Mouse (Mus musculus): ENCODE results near the gene Abhd8. TPM values are rescaled to one million over a fixed set of nuclear protein-coding genes. Genes with fewer than 3 reads are reported as not detected.
A peak's percentile ranks its signal among the peaks of the same experiment; 100 is the strongest.

Gene Abhd8
- polyA plus RNA-seq, 1 experiment from 2014 or later = 145 TPM

DNA sequence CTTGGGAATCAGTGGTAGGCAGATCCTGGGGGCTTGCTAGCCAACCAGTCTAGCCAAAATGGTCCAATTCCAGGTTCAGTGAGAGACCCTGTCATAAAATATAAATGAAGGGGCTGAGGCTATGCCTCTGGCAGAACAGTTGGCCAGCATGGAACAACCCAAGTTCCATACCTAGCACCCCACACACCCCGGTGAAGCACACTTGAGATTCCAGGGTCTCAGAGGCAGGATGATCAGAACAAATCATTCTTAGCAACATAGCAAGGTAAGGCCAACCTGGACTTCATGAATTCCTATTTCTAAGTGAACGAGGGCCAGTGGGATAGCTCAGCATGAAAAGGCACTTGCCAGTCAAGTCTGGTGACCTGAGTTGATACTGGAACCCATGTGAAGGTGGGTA lies 3.7 kb upstream of the Abhd8 start:
- H3K9me3 ChIP-seq = no peaks in the 10 kb centered on the region
- H3K9ac ChIP-seq = no peak overlapping the region
- no peak overlapping the region for H3K4me3 ChIP-seq
- H3K36me3 ChIP-seq = peaks cover 23% of the 10 kb centered on the region
- H3K4me2 ChIP-seq = no peak overlapping the region
- no peak for ATAC-seq (ENCODE audit: low read depth)
- H3K27me3 ChIP-seq = no peaks in the 10 kb centered on the region
- H3K4me1 ChIP-seq (replicated peaks) = peaks cover 43% of the 10 kb centered on the region
- no peak overlapping the region for H3K27ac ChIP-seq (replicated peaks)
- whole genome bisulfite sequencing = 96% methylated on average over 2 of the region's 2 CpGs

DNA sequence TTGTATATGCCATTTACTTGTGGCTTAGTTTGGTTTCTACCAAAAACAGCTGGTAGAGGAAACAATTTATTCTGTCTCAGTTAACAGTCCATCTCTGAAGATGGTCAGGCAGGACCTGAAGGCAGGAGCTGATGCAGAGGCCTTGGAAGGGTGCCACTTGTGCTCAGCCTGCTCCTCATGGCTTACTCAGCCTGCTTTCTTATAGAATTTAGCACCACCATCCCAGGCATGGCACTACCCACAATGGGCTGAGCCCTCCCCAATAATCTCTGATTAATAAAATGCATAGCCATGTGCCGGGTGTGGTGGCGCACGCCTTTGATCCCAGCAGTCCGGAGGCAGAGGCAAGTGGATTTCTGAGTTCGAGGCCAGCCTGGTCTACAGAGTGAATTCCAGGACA lies 2.7 kb upstream of the Abhd8 start:
- peaks cover 52% of the 10 kb centered on the region for H3K4me1 ChIP-seq (replicated peaks)
- peak overlapping the region; percentile 91; the same call in 1 of the 2 replicates for H3K4me2 ChIP-seq
- 0 out of 2 replicates have a peak overlapping the region, but pooled peaks have one; percentile 89 for H3K4me3 ChIP-seq
- H3K9ac ChIP-seq = no peak overlapping the region
- WGBS = 94% methylated on average over 5 of the region's 5 CpGs
- H3K36me3 ChIP-seq = peaks cover 19% of the 10 kb centered on the region
- no peak overlapping the region for H3K27ac ChIP-seq (replicated peaks)
- ATAC-seq (ENCODE audit: low read depth) = no peak
- H3K9me3 ChIP-seq = no peaks in the 10 kb centered on the region
- H3K27me3 ChIP-seq = no peaks in the 10 kb centered on the region

DNA sequence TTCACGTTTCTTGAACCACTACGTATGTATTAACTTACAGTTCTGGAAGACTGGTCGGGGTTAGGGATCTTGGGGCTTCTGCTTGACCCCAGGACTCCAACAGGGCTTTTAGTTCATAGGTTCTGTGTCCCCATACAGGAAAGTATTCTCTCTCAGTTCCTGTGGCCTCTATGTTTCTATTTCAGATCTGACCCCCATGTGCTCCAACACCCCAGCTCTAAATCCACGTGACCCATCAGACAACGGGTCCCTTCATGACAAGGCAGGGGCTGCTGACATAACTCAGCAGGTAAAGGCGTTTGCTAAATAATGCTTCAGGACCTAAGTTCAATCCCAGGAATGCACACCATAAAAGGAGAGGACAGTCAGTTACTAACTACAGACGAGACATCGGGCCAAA lies 2.3 kb upstream of the Abhd8 start:
- H3K27ac ChIP-seq (replicated peaks) = no peak overlapping the region
- 83% methylated on average over 8 of the region's 8 CpGs for WGBS

DNA sequence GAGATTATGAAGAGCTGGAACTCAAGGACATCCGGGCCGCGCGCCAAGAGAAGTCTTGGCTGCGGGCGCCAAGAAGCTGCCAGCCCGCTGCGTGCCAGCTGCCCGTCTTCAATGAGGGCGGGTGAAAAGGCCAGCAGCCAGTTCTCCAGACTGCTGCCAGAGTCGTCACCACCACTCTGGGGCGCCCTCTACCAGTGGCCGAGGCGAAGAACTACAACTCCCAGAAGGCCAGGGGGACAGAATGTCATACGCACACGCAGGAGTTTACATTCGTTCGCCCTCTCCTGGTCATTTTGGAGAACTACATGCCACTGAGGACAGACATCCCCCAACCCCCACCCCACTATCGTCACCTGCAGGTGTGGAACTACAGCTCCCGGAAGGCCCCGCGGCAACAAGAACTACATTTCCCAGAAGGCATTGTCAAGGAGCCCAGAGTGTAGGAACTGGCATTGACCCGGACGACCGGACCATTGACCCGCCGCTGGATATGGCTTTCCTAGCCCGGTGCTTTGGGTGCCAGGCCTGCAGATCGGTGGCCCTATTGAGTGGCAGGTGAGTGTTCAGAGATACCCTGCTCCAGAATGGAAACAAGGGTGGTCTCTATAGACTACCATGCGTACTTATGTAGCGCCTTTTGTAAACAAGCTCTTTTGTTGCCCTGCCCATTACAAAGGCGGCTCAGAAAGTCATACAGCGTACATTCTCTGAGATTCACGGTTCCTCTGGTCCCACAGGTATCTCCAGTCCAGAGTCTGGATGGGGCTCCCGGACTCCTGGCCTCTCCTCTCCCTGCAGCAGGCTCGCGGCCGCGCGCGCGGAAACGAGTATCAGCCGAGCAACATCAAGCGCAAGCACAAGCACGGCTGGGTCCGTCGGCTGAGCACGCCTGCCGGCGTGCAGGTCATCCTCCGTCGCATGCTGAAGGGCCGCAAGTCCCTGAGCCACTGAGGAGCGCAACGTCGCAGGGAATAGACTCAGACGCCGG lies 1.4 kb upstream of the Abhd8 start, which contains the start of gene Mrpl34:
Gene Mrpl34 (plus strand): TSS at position 447 of the 988 bp plus-strand sequence.
- ATAC-seq (ENCODE audit: low read depth) = peak; percentile 70
- Histone ChIP-seq H3K4me2 (peak within 1 kb of the TSS; percentile 91), H3K36me3 (peaks cover 28% of the 10 kb centered on the region), H3K27me3 (no peaks in the 10 kb centered on the region), H3K9ac (peak within 1 kb of the TSS; percentile 93), H3K9me3 (no peaks in the 10 kb centered on the region), H3K27ac (replicated peaks) (peak within 1 kb of the TSS; percentile 87), H3K4me3 (peak within 1 kb of the TSS; percentile 89), H3K4me1 (replicated peaks) (peaks cover 50% of the 10 kb centered on the region)
- WGBS = under 1% methylated on average over 59 of the region's 59 CpGs

More for the DNA sequence above, 2.3 kb upstream of the Abhd8 start:
- Histone ChIP-seq H3K4me3 (peak overlapping the region; percentile 89), H3K4me2 (peak overlapping the region; percentile 91), H3K9me3 (no peaks in the 10 kb centered on the region), H3K9ac (peak overlapping the region; percentile 82), H3K36me3 (peaks cover 19% of the 10 kb centered on the region), H3K27me3 (no peaks in the 10 kb centered on the region), H3K4me1 (replicated peaks) (peaks cover 52% of the 10 kb centered on the region)
- no peak for ATAC-seq (ENCODE audit: low read depth)

DNA sequence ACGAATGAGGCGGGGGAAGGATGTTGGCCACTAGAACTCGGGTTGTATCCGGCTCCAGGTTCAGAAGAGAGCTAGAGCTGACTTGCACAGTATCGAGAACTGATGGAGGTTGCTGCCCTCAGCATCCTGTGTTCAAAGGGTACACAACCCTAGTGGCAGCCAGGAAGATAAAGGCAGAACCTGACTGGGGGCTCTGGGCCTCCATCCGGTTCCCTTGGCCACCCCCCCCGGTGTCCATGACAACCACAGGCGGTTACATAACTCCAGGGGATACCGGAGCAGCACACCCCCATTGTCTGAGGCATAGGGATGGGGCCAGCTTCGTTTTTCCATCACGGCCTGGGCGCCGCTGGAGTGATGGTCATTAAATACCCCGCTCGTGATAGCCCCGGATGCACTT lies 669 bp downstream of the Abhd8 start:
- Histone ChIP-seq H3K27ac (replicated peaks) (peak overlapping the region; percentile 87), H3K4me1 (replicated peaks) (peaks cover 62% of the 10 kb centered on the region), H3K4me3 (peak overlapping the region; percentile 89), H3K9ac (peak overlapping the region; percentile 93), H3K36me3 (peaks cover 49% of the 10 kb centered on the region), H3K27me3 (no peaks in the 10 kb centered on the region), H3K4me2 (peak overlapping the region; percentile 91), H3K9me3 (no peaks in the 10 kb centered on the region)
- WGBS = 5% methylated on average over 16 of the region's 16 CpGs
- ATAC-seq (ENCODE audit: low read depth) = peak; percentile 2

DNA sequence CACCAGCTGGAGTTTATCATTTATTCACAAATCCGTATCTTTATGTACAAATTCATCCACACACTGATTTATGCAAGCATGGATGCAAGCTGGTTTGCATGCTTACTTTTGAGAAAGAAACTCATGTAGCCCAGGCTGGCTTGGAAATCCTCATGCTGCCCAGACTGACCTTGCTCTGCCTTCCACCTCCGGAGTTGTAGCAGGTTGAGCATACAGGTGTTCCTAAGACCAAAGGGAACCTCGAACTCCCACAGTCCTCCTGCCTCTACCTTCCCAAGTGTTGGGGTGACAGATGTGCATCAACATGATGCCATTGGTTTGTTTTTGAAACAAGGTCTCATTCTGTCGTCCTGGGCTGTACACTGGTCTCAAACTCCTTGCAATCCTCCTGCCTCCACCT lies 1.3 kb downstream of the Abhd8 start:
- ATAC-seq (ENCODE audit: low read depth) = no peak
- peaks cover 54% of the 10 kb centered on the region for H3K36me3 ChIP-seq
- H3K4me3 ChIP-seq = peak overlapping the region; percentile 89
- peaks cover 62% of the 10 kb centered on the region for H3K4me1 ChIP-seq (replicated peaks)
- peak overlapping the region; percentile 91 for H3K4me2 ChIP-seq
- no peaks in the 10 kb centered on the region for H3K27me3 ChIP-seq
- WGBS = 73% methylated on average over 4 of the region's 4 CpGs
- H3K9me3 ChIP-seq = no peaks in the 10 kb centered on the region
- peak overlapping the region; percentile 93 for H3K9ac ChIP-seq
- H3K27ac ChIP-seq (replicated peaks) = 0 out of 2 replicates have a peak overlapping the region, but pooled peaks have one; percentile 87

DNA sequence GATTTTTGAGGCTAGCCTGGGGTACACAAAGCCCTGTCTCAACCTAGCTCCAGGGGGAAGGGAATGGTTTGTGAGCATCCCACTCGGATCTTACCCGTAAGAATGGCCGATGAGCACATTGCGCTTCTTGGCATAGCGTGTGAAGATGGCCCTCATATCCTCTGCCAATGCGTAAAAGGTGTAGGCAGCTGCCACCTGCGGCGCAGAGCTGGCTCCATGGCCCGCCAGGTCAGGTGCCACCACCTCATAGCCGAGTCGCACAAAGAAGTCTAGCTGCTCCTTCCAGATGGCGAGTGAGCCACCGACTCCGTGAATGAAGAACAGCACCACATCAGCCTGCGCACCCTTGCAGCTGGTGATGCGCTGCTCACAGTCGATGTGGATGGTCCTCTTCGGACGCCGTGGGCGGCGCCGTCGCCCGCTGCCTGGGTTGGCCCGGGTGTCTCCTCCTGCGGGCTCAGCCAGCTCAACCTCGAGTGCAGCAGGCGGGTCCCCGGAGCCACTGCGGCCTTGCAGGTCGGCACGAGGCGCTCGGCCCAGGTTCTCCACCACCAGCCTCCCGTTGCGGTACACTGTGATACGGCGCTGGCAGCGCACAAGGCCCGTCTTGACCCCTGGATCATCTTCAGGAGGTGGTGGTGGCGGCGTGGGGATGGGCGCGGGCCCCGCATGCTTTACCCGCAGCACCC lies 2.2 kb downstream of the Abhd8 start:
- peaks cover 59% of the 10 kb centered on the region for H3K36me3 ChIP-seq
- no peak for ATAC-seq (ENCODE audit: low read depth)
- H3K4me1 ChIP-seq (replicated peaks) = peaks cover 62% of the 10 kb centered on the region
- 0 out of 2 replicates have a peak overlapping the region, but pooled peaks have one; percentile 93 for H3K9ac ChIP-seq
- peak overlapping the region; percentile 89; the same call in 1 of the 2 replicates for H3K4me3 ChIP-seq
- no peaks in the 10 kb centered on the region for H3K9me3 ChIP-seq
- WGBS = 81% methylated on average over 39 of the region's 47 CpGs
- peak overlapping the region; percentile 91 for H3K4me2 ChIP-seq
- H3K27me3 ChIP-seq = no peaks in the 10 kb centered on the region
- no peak overlapping the region for H3K27ac ChIP-seq (replicated peaks)

DNA sequence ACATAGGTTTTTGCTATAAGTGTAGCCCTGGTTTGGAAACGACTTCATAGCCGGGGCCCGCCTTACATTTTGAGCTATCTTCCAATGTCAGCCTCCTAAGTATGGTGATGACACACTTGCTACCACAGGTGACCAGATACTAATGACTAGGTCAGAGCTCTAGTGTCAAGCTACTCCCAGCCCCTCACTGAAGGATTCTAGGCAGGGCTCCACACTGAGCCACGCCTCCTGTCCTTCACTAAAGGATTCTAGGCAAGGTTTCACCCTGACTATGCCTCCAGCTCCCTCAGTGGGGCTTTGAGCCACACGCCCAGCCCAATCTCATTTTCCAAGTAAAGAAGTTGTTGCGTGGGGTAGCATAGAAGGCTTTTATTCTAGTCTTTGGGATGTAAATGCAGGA lies 2.7 kb downstream of the Abhd8 start:
- no peak for ATAC-seq (ENCODE audit: low read depth)
- H3K27ac ChIP-seq (replicated peaks) = no peak overlapping the region
- no peak overlapping the region for H3K9ac ChIP-seq
- WGBS = 96% methylated on average over 6 of the region's 6 CpGs
- H3K4me1 ChIP-seq (replicated peaks) = peaks cover 58% of the 10 kb centered on the region
- H3K27me3 ChIP-seq = no peaks in the 10 kb centered on the region
- no peak overlapping the region for H3K4me3 ChIP-seq
- no peak overlapping the region for H3K4me2 ChIP-seq
- peaks cover 55% of the 10 kb centered on the region for H3K36me3 ChIP-seq
- no peaks in the 10 kb centered on the region for H3K9me3 ChIP-seq

DNA sequence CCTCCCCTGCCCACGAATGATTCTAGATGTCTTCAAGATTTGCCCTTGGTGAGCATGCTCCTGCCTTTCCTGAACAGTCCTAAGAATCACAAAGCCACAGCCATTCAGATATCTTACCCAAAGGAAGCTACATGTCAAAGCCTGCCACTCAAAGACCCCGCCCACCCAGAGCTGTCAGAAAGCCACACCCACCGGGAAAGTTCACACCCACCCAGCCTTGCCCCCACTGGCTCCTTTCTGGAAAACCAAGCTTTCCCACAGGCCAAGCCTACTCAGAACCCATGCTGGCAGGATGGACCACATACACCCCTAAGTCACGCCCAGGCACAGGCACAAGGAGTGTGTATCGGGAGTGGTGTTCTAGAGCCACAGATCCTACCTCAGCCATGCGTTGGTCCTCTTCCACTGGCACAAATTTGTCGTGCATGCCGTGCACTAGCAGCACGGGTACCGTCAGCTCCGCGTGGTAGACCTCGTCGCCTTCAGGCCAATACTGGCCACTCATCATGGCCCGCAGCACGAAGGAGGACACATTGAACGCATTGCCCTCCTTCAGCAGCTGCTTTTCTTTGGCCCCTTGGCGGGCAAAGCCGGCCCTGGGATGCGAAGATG lies 5.7 kb downstream of the Abhd8 start:
- no peak for ATAC-seq (ENCODE audit: low read depth)
- peaks cover 42% of the 10 kb centered on the region for H3K4me1 ChIP-seq (replicated peaks)
- H3K4me3 ChIP-seq = no peak overlapping the region
- no peak overlapping the region for H3K27ac ChIP-seq (replicated peaks)
- no peak overlapping the region for H3K9ac ChIP-seq
- H3K4me2 ChIP-seq = no peak overlapping the region
- peaks cover 55% of the 10 kb centered on the region for H3K36me3 ChIP-seq
- WGBS = 82% methylated on average over 20 of the region's 20 CpGs
- H3K27me3 ChIP-seq = no peaks in the 10 kb centered on the region
- H3K9me3 ChIP-seq = no peaks in the 10 kb centered on the region

DNA sequence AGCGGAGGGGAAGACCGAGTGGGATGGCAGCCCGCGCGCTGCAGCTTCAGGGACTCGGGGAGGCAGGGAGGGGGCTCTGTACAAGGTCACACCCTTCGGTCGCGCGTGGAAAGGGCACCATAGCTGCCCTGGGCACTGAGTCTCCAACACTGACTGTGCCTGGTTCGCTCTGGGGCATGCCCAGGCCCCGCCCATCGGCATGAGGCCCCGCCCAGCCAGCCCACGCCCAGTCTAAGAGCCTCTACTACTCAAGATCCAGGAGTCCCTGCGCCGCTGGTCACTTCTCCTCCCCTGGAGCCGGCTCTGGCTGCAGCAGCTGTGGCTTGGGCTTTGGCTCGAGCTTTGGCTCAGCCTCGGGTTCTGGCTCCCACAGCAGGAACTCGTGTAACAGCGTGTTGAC lies 6.5 kb downstream of the Abhd8 start:
- peaks cover 55% of the 10 kb centered on the region for H3K36me3 ChIP-seq
- H3K9me3 ChIP-seq = no peaks in the 10 kb centered on the region
- H3K4me3 ChIP-seq = no peak overlapping the region
- no peaks in the 10 kb centered on the region; the same call in 1 of the 2 replicates for H3K27me3 ChIP-seq
- WGBS = 42% methylated on average over 22 of the region's 22 CpGs
- no peak for ATAC-seq (ENCODE audit: low read depth)
- no peak overlapping the region for H3K4me2 ChIP-seq
- no peak overlapping the region for H3K9ac ChIP-seq
- H3K27ac ChIP-seq (replicated peaks) = no peak overlapping the region
- peaks cover 34% of the 10 kb centered on the region for H3K4me1 ChIP-seq (replicated peaks)

DNA sequence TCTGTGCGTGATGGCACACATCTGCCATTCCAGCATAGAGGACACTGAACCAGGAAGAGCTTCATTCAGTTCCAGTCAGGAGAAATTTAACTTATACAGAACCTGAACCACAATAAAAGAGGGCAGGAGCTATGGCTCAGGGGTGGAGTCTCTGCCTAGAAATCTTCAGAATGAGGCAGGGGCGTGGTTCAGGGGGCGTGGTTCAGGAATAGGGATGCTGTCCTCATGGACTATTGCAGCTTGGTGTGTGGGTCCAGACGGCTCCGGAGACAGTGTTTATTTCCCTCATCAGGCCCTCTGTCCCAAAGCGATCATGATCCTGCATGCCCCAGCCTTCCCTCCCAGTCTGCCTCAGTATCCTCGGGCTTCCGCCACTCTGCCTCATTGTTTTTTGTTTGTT lies 8.8 kb downstream of the Abhd8 start:
- WGBS = 79% methylated on average over 8 of the region's 8 CpGs
- Histone ChIP-seq H3K4me2 (no peak overlapping the region), H3K27ac (replicated peaks) (no peak overlapping the region), H3K9me3 (no peaks in the 10 kb centered on the region), H3K4me3 (no peak overlapping the region), H3K27me3 (no peaks in the 10 kb centered on the region; the same call in 1 of the 2 replicates), H3K4me1 (replicated peaks) (peaks cover 14% of the 10 kb centered on the region), H3K36me3 (peaks cover 35% of the 10 kb centered on the region), H3K9ac (no peak overlapping the region)
- no peak for ATAC-seq (ENCODE audit: low read depth)

Data from neural tube, embryonic 13.5 days (tissue).